Mouse (Mus musculus) natural killer cell, adult 2 months (primary cell): ENCODE data around the gene Nos1.

Experiments used
- DNase-seq, 2 experiments: peaks; one replicate each; pipeline ENCODE4 v3.0.0; 2022; ENCODE audit warnings: low spot score in 2 of 2

The Nos1 gene

DNA sequence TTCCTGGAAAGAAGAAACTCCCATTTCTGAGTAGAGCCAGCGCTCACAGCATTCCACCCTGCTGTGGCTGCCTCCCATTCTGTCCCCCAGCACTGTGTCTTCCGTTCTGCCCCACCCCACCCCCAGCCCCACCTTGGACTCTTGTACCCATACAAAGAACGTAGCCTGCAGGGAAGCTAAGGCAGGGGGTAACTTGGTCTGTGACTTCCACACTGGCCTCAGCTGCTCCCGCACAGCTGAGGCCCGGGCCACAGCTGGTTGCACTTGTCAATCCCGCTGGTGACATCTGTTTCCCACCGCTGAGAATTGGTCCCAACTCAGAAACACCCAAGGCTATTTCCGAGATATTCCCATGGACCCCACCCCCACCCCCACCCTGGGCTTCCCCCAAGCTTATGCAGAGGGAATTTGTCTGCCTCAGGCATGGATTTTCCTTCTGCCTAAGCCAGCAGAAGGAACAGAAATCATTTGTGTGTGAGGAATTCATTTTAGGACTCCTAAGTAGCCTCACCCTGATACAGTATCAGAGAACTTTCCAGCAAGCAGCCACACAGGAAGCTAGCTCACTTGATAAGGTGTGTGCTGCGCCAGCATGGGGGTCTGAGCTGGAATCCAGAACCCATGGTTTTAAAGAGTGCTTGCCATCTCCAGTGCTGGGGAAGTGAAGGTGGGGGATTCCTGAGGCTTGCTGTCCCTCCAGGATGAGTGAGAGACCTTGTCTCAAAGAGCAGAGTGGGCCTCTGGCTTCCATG, 117.4 kb downstream of the Nos1 start:
- no peak for DNase-seq

DNA sequence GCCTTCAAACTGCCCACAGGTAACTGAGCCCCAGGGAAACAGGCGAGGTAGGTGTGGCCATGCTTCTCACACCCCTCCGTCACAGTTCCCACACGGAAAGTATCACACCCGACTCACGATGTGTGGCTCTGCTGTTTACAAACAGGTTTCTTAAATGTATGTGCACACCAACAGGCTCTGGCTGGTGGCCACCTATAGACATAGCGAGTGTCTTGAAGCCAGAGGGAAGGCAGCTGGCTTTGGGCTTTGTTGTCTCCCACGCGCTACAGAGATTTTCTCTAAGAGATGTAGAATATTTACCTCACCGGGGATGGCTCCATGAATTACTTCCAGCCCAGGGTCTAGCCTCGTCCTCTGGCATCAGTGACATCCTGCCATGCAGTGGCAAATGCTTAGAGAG, 118.5 kb downstream of the Nos1 start:
- no peak for DNase-seq

DNA sequence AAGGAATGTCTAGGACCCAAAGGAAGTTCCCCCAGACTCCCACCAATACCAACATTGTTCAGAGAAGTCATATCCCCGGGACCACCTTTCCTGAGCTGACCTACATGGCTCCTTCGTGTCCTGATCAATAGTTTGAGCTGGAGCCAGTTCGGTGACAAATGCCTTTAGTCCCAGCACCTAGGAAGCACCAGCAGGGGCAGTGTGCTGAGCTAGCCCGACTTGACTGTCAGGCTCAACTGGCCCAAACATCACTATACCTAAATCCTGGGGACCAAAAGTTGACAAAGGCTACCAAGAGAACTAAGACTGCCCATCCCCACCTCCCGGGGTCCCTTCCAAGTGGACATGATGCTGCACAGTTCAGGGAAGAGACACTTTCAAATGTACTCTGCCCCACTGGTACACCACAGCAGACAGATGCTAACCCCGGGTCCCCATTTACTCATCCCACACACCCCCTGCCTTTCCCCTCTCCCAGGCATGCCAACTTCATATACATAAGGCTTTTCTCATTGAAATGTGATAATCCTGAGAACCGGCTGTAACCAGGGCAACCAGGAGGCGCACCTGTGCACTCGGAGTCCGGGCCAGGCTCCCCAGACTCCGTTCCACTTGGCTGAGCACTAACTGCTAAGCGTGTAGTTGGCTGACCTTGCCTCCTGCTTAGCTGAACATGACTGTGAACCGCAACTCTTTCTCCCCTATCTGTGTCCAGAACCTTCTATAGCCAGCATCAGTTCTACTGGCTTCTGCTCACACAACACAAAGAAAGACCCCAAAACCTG, 120.3 kb downstream of the Nos1 start:
- DNase-seq: no peak

DNA sequence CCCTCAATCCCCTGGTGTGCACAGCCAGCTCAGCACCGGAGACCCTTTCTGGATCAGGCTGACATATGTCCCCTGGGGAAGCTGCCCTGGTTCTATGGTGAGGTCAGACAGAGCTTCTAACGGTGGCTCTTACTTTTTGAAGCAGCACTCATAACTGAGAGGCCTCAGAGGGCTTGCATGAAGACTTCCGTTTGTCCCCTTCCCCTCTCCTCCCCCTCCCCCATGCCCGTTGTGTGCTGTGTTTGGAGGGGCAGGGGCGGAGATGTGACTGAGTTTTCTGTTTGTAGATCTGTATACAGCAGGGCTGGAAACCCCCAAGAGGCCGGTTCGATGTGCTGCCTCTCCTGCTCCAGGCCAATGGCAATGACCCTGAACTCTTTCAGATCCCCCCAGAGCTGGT, 122.7 kb downstream of the Nos1 start:
- DNase-seq: no peak

DNA sequence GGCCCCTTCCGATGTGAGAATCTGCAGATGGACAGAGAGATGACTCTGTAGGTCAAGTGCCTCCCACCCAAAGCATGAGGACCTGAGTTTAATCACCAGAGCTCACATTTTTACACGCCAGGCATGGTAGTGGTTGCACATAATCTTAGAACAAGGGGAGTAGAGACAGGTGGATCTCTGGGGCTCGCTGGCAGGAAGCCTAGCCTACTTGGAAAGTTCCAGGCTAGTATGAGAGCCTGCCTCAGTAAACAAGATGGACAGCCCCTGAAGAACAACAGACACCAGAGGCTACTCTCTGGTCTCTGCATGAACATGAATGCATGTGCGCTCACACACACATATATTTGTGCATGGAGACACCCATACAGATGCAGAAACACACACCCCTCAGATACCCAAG, 124.9 kb downstream of the Nos1 start:
- DNase-seq: no peak

DNA sequence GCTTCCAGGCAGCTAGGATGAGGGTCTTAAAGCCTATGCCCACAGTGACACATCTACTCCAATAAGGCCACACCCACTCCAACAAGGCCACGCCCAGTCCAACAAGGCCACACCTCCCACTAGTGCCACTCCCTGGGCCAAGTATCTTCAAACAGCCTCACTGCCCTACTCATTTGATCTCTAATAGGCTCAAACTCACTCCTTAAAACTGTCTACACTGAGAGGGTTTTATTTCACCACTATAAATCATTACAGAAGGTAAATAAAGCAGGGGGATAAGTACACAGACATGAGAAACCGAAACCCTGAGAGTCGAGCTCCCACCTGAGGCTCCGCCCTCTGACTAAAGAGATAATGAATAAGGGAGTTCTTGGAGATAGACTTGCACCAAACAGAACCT, 128.7 kb downstream of the Nos1 start:
- no peak for DNase-seq

DNA sequence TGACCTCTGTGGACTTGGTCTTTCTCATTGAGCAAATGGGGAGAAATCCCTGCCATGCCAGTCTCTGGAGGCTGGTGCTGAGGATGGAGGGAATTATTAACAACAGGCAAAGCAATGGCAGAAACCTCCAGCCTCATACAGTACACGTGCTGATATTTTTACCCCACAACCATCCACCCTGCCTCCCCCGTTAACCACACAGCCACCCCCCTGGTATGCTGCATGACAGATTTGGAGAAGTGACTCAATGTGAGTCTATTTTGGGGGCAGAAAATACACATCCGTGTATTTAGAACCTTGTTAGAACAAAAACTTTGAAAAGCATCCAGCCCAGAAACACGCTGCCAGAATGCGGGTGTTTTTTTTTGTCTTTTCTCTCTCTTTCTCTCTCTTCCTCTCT, 135.5 kb downstream of the Nos1 start:
- peak in 1 of 2 experiments; percentile 6 for DNase-seq

DNA sequence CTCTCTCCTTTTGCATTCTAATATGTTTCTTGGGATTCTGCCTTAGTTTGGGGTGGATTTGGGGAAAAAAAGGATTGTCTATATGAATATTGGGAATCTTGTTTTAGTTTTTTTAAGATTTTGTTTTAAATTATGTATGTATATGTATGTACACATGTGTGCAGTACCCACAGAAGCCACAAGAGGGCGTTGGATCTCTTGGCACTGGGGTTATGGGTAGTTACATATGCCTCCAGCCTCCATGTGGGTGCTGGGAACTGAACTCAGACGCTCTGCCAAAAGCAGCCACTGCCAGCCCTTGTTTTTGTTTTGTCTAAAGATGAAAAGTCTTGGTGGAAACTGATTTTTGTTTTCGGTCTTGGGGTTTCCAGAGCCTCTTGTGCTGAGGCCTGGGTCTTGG, 136.1 kb downstream of the Nos1 start:
- no peak for DNase-seq

DNA sequence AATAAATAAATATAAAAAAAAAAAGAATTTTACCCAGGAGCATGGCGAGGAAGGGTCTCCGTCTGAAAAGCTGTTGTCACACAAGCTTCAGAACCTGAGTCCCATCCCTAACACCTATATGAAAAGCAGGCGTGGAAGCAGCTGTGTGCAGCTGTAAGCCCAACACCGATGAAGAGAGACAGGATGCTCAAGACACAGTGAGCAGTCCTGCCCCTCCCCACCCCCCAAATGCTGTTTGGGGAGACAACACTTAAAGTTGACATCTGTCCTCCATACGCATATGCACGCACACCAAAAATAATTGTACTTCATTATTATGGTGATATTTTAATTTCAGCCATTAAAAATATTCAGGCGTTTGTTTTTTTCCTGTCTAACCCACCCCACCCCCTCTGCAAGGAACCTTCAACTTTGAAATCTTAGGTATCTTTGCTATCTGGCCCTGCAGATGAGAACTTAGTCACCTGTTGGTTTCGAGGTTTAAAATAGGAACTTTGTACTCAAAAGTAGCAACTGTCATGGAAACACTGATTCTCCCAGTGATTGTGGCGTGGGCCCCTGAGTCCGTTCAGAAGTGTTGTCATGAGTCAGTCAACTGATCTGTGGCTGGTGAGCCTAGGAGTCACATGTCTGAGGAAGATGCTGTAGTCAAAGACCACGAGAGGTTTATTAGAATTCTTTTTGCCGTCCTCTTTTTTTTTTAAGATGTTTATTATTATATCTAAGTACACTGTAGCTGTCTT, 141.1 kb downstream of the Nos1 start:
- DNase-seq: no peak

DNA sequence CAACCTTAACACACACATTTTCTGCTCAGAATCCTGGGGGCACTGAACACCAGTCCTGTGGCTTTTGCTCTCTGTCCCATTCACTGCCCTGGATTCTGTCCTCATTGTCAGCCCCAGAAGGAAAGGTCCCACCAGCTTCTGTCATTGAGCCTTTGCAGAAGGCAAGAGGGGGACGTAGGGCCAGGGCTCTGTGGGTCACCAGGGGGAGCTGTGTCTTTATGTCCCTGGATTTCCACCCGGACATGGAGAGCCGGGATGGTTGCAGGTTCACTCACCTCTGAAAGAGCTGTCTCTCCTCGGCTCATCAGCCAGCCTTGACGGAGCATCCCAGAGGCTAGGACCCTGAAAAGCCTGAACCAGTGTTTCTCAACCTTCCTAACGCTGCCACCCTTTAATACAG, 142.9 kb downstream of the Nos1 start:
- DNase-seq: no peak

DNA sequence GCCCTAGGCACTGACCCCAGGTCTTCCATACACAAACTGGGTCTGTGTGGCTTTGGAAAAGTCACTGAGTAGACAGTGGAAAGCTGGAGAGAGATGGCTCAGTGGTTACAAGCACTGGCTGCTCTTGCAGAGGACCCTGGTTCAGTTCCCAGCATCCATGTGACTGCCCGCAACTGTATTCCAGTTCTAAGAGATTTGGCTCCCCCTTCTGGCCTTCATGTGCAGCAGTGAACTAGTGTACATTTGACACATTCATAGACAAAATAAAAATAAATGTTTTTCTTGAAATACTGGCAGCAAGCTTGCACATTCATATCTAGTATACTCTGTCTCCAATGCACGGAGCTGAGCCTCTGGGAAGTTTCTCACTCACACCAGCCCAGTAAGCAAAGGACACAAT, 147.7 kb downstream of the Nos1 start:
- DNase-seq: no peak

DNA sequence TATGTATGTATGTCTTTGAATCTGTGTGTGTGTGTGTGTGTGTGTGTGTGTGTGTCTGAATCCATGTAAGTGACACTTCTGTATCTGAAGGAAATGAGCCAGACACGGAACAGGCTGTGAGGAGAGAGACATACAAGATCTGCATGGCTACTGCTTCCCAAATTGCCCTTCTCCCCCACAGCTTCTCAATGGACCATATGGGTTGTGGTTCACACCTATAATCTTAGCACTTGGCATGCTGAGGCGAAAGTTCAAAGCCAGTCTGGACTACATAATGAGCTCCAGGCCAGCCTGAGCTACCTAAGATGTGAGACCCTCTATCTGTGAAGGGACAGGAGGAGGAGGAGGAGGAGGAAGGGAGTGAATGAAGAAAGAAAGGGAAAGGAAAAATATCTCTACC, 151.4 kb downstream of the Nos1 start:
- no peak for DNase-seq

DNA sequence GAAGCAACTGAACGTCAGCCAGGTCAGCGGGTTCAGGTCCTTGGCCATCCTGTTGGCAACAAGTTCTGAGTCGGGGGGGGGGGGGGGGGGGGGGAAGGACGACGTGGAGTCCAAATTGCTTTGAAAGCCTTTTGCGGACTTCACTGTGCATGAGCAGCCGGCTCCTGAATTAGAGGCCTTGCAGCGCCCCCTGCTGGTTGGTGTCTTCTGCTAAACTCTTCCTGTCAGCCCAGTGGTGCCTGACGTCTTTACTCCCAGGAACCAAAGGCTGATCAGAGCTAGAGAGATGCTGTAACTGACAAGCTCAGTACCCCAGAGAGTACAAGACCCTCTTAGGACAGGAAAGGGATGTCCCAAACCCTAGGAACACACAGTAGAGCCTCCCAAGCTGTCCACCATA, 152.0 kb downstream of the Nos1 start:
- peak; percentile 44 to 64 for DNase-seq

DNA sequence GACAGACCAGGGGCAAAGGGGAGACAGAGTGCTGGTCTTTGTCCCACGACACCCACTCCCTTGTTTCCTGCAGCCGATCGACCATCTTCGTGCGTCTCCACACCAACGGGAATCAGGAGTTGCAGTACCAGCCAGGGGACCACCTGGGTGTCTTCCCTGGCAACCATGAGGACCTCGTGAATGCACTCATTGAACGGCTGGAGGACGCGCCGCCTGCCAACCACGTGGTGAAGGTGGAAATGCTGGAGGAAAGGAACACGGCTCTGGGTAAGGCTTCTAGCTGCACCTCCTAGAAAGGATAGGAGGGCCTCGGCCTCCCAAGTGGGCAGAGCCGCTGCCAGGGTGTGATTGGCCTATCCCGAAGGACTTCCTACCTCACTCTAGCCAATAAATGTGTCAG, 155.5 kb downstream of the Nos1 start:
- DNase-seq: no peak

DNA sequence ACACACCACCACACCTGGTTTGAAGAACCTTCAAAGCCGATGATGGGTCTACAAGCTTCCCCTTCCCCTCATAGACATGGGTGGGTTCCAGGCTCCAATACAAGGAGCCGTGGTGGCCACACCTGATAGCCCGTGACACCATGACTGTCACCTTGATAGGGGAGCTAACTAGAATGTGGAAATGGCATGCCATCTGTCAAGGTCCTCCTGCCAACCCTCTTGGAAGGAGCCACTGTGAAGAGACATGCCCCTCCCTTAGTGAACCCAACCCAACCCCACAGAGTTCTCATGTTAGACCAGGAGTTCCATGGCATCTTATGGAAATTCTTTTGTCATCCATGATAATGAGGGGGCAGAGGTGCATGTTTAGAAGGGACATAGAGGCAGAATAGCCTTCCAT, 156.4 kb downstream of the Nos1 start:
- DNase-seq: no peak

DNA sequence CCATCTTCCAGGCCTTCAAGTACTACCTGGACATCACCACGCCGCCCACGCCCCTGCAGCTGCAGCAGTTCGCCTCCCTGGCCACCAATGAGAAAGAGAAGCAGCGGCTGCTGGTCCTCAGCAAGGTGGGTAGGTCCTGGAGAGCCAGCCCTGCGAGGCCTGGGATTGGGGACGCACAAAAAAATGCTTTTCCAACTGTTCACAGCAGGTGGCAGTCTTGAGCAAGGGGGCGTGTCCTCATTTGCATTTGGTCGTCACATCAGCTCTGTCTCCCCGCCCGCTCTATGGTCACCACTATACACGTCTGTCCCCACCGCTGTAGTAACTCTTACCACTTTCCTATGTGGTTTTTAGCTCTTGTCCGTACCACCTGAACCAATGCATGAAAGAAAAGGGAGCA, 157.3 kb downstream of the Nos1 start:
- peak; percentile 69 to 70 for DNase-seq

DNA sequence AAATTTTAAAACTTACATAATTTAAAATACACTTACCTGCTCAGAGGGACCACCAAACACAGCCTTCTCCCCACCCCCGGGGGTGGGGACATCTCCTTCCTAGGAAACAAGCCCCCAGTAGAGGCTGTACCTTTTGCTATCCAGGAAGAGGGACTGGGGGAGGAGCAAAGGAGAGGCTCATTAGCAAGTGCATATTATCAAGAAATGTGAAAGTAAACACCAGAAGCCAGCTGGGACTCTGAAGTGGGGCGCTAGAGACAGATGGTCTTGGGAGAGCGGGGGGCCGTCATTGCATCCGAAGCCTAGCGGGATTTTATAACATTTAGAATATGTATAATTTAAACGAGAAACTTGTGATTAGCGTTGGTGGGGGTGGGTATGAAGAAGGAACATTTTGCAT, 158.6 kb downstream of the Nos1 start:
- no peak for DNase-seq

DNA sequence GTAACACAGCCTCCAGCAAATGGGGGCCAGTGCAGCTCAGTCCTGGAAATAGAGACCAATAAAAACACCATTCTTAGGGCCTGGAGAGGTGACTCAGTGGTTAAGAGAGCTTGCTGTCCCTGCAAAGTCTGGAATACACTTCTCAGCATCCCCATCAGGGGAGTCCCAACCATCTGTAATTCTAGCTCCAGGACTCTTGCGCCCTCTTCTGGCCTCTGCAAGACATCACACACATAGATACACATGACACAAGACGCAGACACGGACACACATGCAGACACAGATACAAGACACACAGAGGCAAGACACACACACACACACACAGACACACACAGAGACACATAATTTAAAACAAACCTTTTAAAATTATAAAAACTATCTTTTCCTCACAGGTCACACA, 160.7 kb downstream of the Nos1 start:
- DNase-seq: no peak

DNA sequence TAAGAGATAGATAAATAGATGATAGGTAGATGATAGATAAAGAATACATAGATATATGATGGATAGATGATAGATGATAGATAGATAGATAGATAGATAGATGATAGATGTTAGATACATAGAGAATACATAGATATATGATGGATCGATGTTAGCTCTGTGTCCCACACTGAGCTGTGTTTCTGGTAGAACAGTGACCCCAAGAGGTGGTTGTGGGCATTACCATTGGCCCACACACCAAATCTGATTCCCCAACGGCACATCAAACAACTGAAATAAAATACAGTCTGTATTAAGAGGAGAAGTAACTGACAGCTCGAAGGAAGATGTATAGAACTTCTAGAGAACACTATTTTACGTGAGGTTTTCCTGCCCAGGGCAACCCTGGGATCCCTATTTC, 165.8 kb downstream of the Nos1 start:
- DNase-seq: peak in 1 of 2 experiments; percentile 16

DNA sequence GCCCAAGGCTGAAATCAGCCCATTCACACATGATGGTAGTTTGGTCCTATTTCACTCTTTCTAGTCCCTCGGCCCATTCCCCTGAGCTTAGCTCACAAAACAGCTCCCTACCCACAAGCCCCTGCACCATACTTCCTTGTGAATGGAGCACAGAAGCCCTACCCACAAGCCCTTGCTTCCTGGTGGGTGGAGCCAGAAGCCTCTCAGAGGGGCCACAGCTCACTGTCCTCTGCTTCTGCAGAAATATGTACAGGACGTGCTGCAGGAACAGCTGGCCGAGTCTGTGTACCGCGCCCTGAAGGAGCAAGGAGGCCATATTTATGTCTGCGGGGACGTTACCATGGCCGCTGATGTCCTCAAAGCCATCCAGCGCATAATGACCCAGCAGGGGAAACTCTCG, 168.6 kb downstream of the Nos1 start:
- no peak for DNase-seq

DNA sequence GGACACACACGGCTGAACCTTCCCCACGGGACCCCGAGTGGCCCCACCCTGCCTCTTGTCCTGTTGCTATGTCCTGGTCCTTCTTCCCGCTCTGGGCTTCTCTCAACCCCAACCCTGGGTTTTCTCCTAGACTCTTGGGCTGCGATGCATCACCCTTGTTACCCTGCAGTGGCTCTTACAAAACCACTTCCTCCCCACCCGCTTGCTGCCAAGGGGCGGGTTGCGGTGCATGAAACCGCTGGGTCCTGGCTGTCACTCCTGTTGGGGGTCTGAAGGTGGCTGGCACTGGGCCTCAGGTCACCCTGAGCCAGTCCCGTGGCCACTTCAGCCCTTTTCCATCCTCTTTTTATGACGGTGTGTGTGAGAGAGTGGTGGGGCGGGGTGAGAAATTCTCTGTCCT, 173.1 kb downstream of the Nos1 start:
- peak in 1 of 2 experiments; percentile 5 for DNase-seq

DNA sequence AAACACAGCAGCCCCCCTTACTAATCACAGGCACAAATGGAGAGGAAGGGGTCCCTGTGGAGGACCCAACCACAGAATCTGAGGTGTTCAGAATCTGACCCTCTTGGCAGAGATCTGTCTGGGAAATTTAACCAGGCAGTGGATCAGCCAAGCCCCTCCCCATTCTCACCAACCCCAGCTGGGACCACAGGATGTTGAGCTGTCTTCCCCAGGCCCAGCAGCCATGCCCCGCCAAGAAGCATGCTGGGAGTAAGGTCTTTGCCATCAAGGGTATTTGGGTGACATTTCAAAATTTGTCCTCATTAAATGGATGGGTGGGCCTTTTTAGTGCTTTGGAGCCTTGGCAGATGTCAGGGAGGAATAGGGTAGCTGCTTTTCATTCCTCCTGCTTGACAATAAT, 173.6 kb downstream of the Nos1 start:
- no peak for DNase-seq
